ENCODE assay signal across 8 mouse cellular contexts in genomic region chr3:37348221-37349165, GRCm38 (mm10). TPM values are rescaled to one million over a fixed set of nuclear protein-coding genes. Genes with fewer than 3 reads are reported as not detected.
DNase-seq lines count a peak whose midpoint lies in the region; ATAC-seq and TF ChIP-seq lines count a peak whose summit lies in the region.

Gene Fgf2 (plus strand): TSS chr3:37348346.

- peak; percentile 34 to 39 for DNase-seq in adrenal gland, adult 18-20 months (ENCODE audit: low spot score in 2 of 2)
- peak; percentile 62 to 68 for DNase-seq in heart, postnatal 36 days
- peak; percentile 27 to 46 for DNase-seq in left cerebral cortex, adult 2 months (ENCODE audit: extremely low spot score in 1 of 2, low spot score in 2 of 2)
- DNase-seq in midbrain, embryonic 11.5 days (ENCODE audit: low spot score, missing footprints), result peak; percentile 94

- no peaks in the 10 kb centered on the region for H3K36me3 ChIP-seq in E14TG2a.4 (ENCODE audit: insufficient read depth, low read length)
- no peaks in the 10 kb centered on the region for H3K36me3 ChIP-seq in forebrain, embryonic 15.5 days
- no peaks in the 10 kb centered on the region for H3K36me3 ChIP-seq in midbrain, embryonic 11.5 days (ENCODE audit: control insufficient read depth, insufficient read depth, low read length)
- H3K36me3 ChIP-seq in stomach, embryonic 15.5 days, result no peaks in the 10 kb centered on the region

- H3K9me3 ChIP-seq in E14TG2a.4 (ENCODE audit: low read length), result no peaks in the 10 kb centered on the region
- no peaks in the 10 kb centered on the region for H3K9me3 ChIP-seq in forebrain, embryonic 15.5 days
- H3K9me3 ChIP-seq in midbrain, embryonic 11.5 days (ENCODE audit: control insufficient read depth, low read length), result no peaks in the 10 kb centered on the region
- H3K9me3 ChIP-seq in stomach, embryonic 15.5 days, result no peaks in the 10 kb centered on the region

- peak within 1 kb of the TSS; percentile 50 for H3K9ac ChIP-seq in forebrain, embryonic 15.5 days (replicated peaks)
- H3K9ac ChIP-seq in midbrain, embryonic 11.5 days (ENCODE audit: low read length), result peak within 1 kb of the TSS; percentile 76
- peak within 1 kb of the TSS; percentile 71 for H3K9ac ChIP-seq in stomach, embryonic 15.5 days

- ATAC-seq in forebrain, embryonic 15.5 days (replicated peaks), result peak; percentile 80
- ATAC-seq in midbrain, embryonic 11.5 days (ENCODE audit: low FRiP score), result peak; percentile 82
- ATAC-seq in stomach, embryonic 15.5 days (ENCODE audit: insufficient read depth, low FRiP score, low read depth), result peak; percentile 66; the same call in 1 of the 2 replicates
- no peak for ATAC-seq in erythroid progenitor cell, adult 5-6 weeks (replicated peaks; ENCODE audit: low FRiP score, poor library complexity, severe bottlenecking)

- H3K4me2 ChIP-seq in forebrain, embryonic 15.5 days (replicated peaks), result peak within 1 kb of the TSS; percentile 99
- peak within 1 kb of the TSS; percentile 80 for H3K4me2 ChIP-seq in midbrain, embryonic 11.5 days
- H3K4me2 ChIP-seq in stomach, embryonic 15.5 days, result peak within 1 kb of the TSS; percentile 95

- H3K4me3 ChIP-seq in E14TG2a.4 (replicated peaks; ENCODE audit: low read length), result peak within 1 kb of the TSS; percentile 81
- peak within 1 kb of the TSS; percentile 57 for H3K4me3 ChIP-seq in forebrain, embryonic 15.5 days
- peak within 1 kb of the TSS; percentile 52 for H3K4me3 ChIP-seq in left cerebral cortex, adult 2 months
- H3K4me3 ChIP-seq in midbrain, embryonic 11.5 days (ENCODE audit: low read depth, low read length), result peak within 1 kb of the TSS; percentile 54
- H3K4me3 ChIP-seq in stomach, embryonic 15.5 days (replicated peaks), result peak within 1 kb of the TSS; percentile 68

- H3K27me3 ChIP-seq in E14TG2a.4 (ENCODE audit: insufficient read depth, low read length), result peaks cover 60% of the 10 kb centered on the region
- H3K27me3 ChIP-seq in forebrain, embryonic 15.5 days, result peaks cover 22% of the 10 kb centered on the region
- peaks cover 10% of the 10 kb centered on the region for H3K27me3 ChIP-seq in midbrain, embryonic 11.5 days (ENCODE audit: control insufficient read depth, insufficient read depth, low read length)
- H3K27me3 ChIP-seq in stomach, embryonic 15.5 days (replicated peaks), result peaks cover 22% of the 10 kb centered on the region

- H3K27ac ChIP-seq in forebrain, embryonic 15.5 days (replicated peaks), result no peak within 1 kb of the TSS
- no peak within 1 kb of the TSS for H3K27ac ChIP-seq in left cerebral cortex, adult 2 months
- no peak within 1 kb of the TSS for H3K27ac ChIP-seq in midbrain, embryonic 11.5 days (ENCODE audit: low read depth, low read length)
- no peak within 1 kb of the TSS for H3K27ac ChIP-seq in stomach, embryonic 15.5 days

- WGBS in forebrain, embryonic 15.5 days, result under 1% methylated on average over 64 of the region's 75 CpGs
- WGBS in midbrain, embryonic 11.5 days, result under 1% methylated on average over 71 of the region's 75 CpGs
- under 1% methylated on average over 74 of the region's 75 CpGs for WGBS in stomach, embryonic 15.5 days

- intact Hi-C loops in heart, postnatal 36 days (cut with DNase I), result loop anchor here (2.0 kb wide), 1 partner anchor 32 kb away; no protein-coding TSS in a partner anchor
- intact Hi-C loops in left cerebral cortex, adult 2 months (cut with DNase I), result no loop called here

- no peak for TF ChIP-seq CTCF in E14TG2a.4 (conservative IDR thresholded peaks at IDR 0.05; ENCODE audit: low read length)
- TF ChIP-seq CTCF in left cerebral cortex, adult 2 months (IDR thresholded peaks at IDR 0.05), result no peak

- H3K4me1 ChIP-seq in E14TG2a.4 (replicated peaks; ENCODE audit: low read depth, low read length), result peaks cover 14% of the 10 kb centered on the region
- peaks cover 13% of the 10 kb centered on the region for H3K4me1 ChIP-seq in forebrain, embryonic 15.5 days
- H3K4me1 ChIP-seq in midbrain, embryonic 11.5 days (ENCODE audit: control insufficient read depth, insufficient read depth, low read length), result peaks cover 6% of the 10 kb centered on the region; the same call in 1 of the 2 replicates
- peaks cover 7% of the 10 kb centered on the region; the same call in 1 of the 2 replicates for H3K4me1 ChIP-seq in stomach, embryonic 15.5 days

RNA-seq across cellular contexts. Expression of gene Fgf2, which starts in this region (rescaled TPM):
- 1 to 10 TPM; 2.8 to 8.0 TPM for total RNA-seq in adrenal gland, adult 18-20 months (2021)
- 0.37 and 0.69 TPM in 2 replicates for polyA plus RNA-seq in forebrain, embryonic 15.5 days (2015; fragmentation: Nextera tagmentation; extraction: Ambion mirVana)
- total RNA-seq in heart, postnatal 36 days (2021), result 10 to 100 TPM in 1 of 2 experiments, 1 to 10 TPM in 1; 9.6 to 13.7 TPM
- total RNA-seq in left cerebral cortex, adult 2 months (2021), result 1 to 10 TPM; 4.2 to 4.4 TPM
- polyA plus RNA-seq in midbrain, embryonic 11.5 days (2014; fragmentation: Nextera tagmentation; extraction: Ambion mirVana), result 0.86 and 0.91 TPM in 2 replicates
- 2.0 and 2.1 TPM in 2 replicates for polyA plus RNA-seq in stomach, embryonic 15.5 days (2015; fragmentation: Nextera tagmentation; extraction: Ambion mirVana)
- not detected in 2 replicates for total RNA-seq in erythroid progenitor cell, adult 5-6 weeks (2015; ENCODE audit: low replicate concordance)
- total RNA-seq in erythroid progenitor cell, adult 5-6 weeks (2017; ENCODE audit: low replicate concordance), result 0.23 TPM in 1 of 2 replicates, not detected in the other

Comparison
In these comparisons a context has a peak if more than half of its experiments do, and no peak if none do; other contexts are left out.
1. Peak in ATAC-seq, H3K4me3 ChIP-seq, H3K9ac ChIP-seq and H3K4me2 ChIP-seq in forebrain, embryonic 15.5 days; RNA of the gene not detected or under 1 TPM.
2. Peak in DNase-seq, ATAC-seq, H3K4me3 ChIP-seq, H3K9ac ChIP-seq and H3K4me2 ChIP-seq in midbrain, embryonic 11.5 days; RNA of the gene not detected or under 1 TPM.
3. DNase-seq: peak in every context shown above with its lines; median percentile 94 in midbrain, embryonic 11.5 days; 65 in heart, postnatal 36 days; 36 in adrenal gland, adult 18-20 months; 36 in left cerebral cortex, adult 2 months.